Mouse (Mus musculus) intestine, embryonic 15.5 days (tissue): ENCODE results near the gene Lrrc3. TPM values are rescaled to one million over a fixed set of nuclear protein-coding genes. Genes with fewer than 3 reads are reported as not detected.

ENCODE experiments used
- ATAC-seq: fragments of 200-750 bp; cut with Nextera tagmentation; 2 replicates; pipeline ENCODE4 v1.8.0; 2017; ENCODE audit warnings: moderate TSS enrichment, moderate library complexity
- H3K27ac ChIP-seq: fragments of 300-500 bp; sonication (generic); 2 replicates; pipeline ENCODE4 v1.5.1; 2015; ENCODE audit warnings: mild to moderate bottlenecking, inconsistent platforms
- H3K27me3 ChIP-seq: fragments of 300-500 bp; sonication (generic); replicated peaks from 2 replicates; pipeline ENCODE4 v1.6.1; 2015; ENCODE audit warnings: inconsistent platforms
- H3K36me3 ChIP-seq: fragments of 300-500 bp; sonication (generic); 2 replicates; pipeline ENCODE4 v1.6.1; 2015; ENCODE audit warnings: inconsistent platforms
- H3K4me1 ChIP-seq: fragments of 300-500 bp; sonication (generic); replicated peaks from 2 replicates; pipeline ENCODE4 v1.6.1; 2015; ENCODE audit warnings: inconsistent platforms
- H3K4me2 ChIP-seq: fragments of 300-500 bp; sonication (generic); replicated peaks from 2 replicates; pipeline ENCODE4 v1.6.1; 2015; ENCODE audit warnings: mild to moderate bottlenecking, inconsistent platforms
- H3K4me3 ChIP-seq: fragments of 300-500 bp; sonication (generic); replicated peaks from 2 replicates; pipeline ENCODE4 v1.5.1; 2015; ENCODE audit warnings: inconsistent platforms
- H3K9ac ChIP-seq: fragments of 300-500 bp; sonication (generic); 2 replicates; pipeline ENCODE4 v1.6.1; 2015; ENCODE audit warnings: inconsistent platforms
- H3K9me3 ChIP-seq: fragments of 300-500 bp; sonication (generic); 2 replicates; pipeline ENCODE4 v1.6.1; 2016; ENCODE audit warnings: inconsistent platforms
- WGBS: fragments of 180-500 bp; shearing (Covaris S2); methylation state at CpG from one replicate; pipeline ENCODE4 v1.1.7; 2015; 5-methylcytosine and 5-hydroxymethylcytosine counted together
- polyA plus RNA-seq: library from polyadenylated mRNA; unstranded; fragments of >200 nt; fragmentation: Nextera tagmentation; extraction: Ambion mirVana; gene quantifications from 2 replicates; pipeline ENCODE4 v1.2.1, GENCODE M21; 2015

Lrrc3 gene
- polyA plus RNA-seq, 1 experiment from 2014 or later = 3.9 TPM

DNA sequence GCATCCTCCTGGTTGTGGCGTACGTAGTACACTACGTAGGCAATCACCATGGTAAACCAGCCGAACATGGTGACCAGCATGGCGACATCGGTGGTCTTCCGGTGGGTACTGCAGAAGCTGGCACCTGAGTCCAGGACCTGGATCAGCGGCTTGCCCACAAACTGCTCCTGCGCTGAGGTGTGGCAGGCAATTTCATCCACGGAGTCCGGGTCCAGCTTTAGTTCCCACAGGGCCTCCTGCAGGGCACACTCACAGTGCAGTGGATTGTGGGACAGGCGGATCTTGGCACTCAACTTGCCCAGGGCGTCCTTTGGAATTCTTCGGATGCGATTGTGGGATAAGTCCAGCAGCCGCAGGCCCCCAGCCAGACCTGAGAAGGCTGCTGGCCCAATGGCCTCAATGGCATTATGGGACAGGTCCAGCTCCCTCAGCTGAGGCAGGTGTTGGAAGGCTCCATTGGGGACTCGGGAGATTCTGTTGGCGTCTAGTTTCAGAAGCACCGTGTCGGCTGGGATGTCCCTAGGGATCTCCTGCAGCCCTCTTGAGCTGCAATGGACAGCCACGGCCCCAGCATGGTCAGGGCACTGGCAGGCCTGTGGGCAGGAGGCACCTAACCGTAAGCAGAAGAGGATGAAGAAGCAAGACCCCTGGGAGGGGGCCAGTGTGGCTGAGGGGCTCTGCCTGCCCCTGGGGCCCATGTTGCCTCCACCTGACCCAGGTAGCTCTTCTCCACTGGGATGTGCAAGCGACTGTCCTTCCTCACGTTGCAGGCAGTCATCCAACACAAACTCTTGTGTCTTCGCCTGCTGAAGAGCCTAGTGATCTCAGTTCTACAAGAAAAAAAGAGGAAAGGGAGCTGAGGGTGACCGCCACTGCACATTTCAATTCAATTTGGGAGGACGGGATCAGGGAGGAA, 1.2 kb downstream of the Lrrc3 start:
- Histone ChIP-seq H3K36me3 (no peaks in the 10 kb centered on the region), H3K4me1 (peaks cover 6% of the 10 kb centered on the region; the same call in 1 of the 2 replicates), H3K4me2 (peak overlapping the region; percentile 92), H3K9ac (no peak overlapping the region), H3K9me3 (no peaks in the 10 kb centered on the region), H3K27me3 (no peaks in the 10 kb centered on the region), H3K4me3 (0 out of 2 replicates have a peak overlapping the region, but pooled peaks have one; percentile 69), H3K27ac (no peak overlapping the region)
- WGBS = 87% methylated on average over 27 of the region's 27 CpGs
- ATAC-seq = no peak

DNA sequence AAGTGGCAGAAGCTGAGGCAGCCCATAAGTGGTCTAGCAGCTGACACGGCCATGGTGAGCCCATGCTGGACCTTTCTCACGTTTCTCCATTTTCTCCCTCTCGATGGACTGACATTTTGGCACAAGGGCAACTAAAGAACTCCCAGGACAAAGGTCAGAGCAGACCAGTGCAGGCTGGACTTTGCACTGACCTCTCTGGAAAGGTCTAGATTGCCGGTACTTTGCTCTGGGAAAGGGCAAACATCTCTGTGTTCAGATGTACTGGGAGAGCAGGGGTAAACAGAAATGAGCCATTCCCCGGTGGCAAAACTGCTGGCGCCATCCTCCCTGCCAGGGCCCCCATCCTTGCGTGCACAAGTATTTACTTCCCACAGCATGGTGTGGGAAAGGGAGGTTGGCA, 2.2 kb downstream of the Lrrc3 start:
- H3K9me3 ChIP-seq = no peaks in the 10 kb centered on the region
- H3K27me3 ChIP-seq = no peaks in the 10 kb centered on the region
- H3K4me1 ChIP-seq = peaks cover 6% of the 10 kb centered on the region; the same call in 1 of the 2 replicates
- 71% methylated on average over 7 of the region's 7 CpGs for WGBS
- H3K9ac ChIP-seq = no peak overlapping the region
- H3K36me3 ChIP-seq = no peaks in the 10 kb centered on the region
- H3K4me2 ChIP-seq = no peak overlapping the region
- no peak overlapping the region for H3K27ac ChIP-seq
- ATAC-seq = no peak
- H3K4me3 ChIP-seq = no peak overlapping the region

DNA sequence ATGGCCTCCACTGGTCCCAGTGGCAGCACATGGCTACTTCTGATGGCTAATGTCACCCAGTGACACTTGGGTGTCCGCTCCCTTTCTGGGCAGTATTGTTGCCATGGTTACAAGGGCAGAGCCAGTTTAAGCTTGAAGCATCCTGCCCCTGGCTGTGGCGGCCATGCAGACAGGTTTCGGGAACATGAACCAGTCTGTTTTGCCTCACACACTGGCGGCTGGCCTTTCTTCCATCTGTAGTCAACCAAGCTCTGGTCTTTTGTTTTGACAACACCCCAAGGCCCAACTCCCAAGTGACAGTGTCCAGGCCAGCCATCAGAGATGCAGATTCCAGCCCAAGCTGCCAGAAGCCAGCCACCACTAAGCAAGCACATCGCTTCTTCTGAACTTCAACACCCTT, 6.8 kb downstream of the Lrrc3 start:
- no peaks in the 10 kb centered on the region for H3K27me3 ChIP-seq
- no peak for ATAC-seq
- H3K4me3 ChIP-seq = no peak overlapping the region
- no peak overlapping the region for H3K27ac ChIP-seq
- H3K36me3 ChIP-seq = no peaks in the 10 kb centered on the region
- no peaks in the 10 kb centered on the region for H3K9me3 ChIP-seq
- no peak overlapping the region for H3K9ac ChIP-seq
- H3K4me1 ChIP-seq = no peaks in the 10 kb centered on the region
- 36% methylated on average over 5 of the region's 5 CpGs for WGBS
- no peak overlapping the region for H3K4me2 ChIP-seq

DNA sequence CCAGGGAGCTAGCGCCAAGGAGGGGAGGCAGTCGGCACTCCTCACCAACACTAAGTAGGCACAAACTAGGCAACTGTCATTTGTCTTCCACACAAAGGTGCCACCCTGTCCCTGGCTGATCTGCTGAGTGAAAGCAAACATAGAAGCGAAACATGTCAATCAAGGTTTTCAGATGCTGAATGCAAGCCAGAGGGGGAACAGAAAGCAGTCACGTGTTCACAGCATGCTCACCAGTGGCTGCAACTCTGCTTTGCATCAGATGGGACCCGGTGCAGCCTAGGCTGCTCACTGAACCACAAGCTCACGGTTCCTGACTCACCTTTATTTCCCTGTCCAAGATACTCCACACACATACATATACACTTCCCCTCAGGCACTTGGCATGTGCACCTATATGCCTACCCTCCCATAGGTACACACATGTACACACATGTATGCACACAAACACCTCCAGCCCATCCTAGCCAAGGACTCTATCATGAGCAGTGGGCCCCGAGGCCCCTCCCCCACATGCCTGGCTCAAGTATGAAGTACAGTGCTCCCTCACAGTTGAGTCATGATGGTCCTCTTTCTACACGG, 11.3 kb downstream of the Lrrc3 start:
- no peak overlapping the region for H3K4me2 ChIP-seq
- H3K36me3 ChIP-seq = no peaks in the 10 kb centered on the region
- no peak for ATAC-seq
- no peak overlapping the region for H3K4me3 ChIP-seq
- H3K9ac ChIP-seq = no peak overlapping the region
- no peak overlapping the region for H3K27ac ChIP-seq
- WGBS = 82% methylated on average over 8 of the region's 8 CpGs
- no peaks in the 10 kb centered on the region for H3K27me3 ChIP-seq
- H3K4me1 ChIP-seq = no peaks in the 10 kb centered on the region
- H3K9me3 ChIP-seq = no peaks in the 10 kb centered on the region

DNA sequence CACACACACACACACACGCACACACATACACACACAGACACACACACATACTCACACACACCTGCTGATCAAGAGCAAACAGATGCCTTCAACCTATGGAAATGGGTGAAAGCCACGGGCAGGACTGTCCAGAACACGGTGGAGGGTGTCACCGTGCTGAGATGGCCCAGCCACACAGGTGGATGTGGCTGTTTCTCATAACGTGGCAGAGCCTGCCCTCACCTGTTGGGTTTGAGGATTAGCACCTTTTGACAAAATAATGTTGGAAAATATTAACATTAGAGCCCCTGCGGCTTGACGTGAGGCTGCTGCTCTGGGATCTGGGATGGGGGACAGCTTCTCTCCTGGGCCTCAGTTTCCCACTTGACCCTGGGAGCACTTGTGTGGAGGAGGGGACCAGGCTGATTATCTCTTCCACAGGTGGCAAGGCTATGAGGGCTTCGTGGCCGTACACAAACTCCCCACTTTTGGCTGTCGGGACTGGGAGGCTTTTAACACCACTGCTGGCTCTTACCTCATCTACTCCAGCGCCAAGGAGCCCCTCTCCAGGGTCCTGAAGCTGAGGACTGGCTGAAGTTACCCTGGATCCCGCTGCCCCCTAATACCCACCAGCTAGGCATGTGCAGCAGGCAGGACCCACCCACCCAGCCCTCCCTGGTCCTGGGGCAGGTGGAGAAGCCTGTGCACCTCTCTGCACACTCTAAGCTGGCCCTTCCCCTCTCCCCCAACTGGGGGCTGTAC, 16.2 kb downstream of the Lrrc3 start:
- no peak overlapping the region for H3K27ac ChIP-seq
- no peaks in the 10 kb centered on the region for H3K4me1 ChIP-seq
- H3K9me3 ChIP-seq = no peaks in the 10 kb centered on the region
- no peaks in the 10 kb centered on the region for H3K36me3 ChIP-seq
- H3K27me3 ChIP-seq = no peaks in the 10 kb centered on the region
- no peak overlapping the region for H3K9ac ChIP-seq
- WGBS = 45% methylated on average over 12 of the region's 12 CpGs
- no peak overlapping the region for H3K4me3 ChIP-seq
- no peak overlapping the region for H3K4me2 ChIP-seq
- no peak for ATAC-seq

DNA sequence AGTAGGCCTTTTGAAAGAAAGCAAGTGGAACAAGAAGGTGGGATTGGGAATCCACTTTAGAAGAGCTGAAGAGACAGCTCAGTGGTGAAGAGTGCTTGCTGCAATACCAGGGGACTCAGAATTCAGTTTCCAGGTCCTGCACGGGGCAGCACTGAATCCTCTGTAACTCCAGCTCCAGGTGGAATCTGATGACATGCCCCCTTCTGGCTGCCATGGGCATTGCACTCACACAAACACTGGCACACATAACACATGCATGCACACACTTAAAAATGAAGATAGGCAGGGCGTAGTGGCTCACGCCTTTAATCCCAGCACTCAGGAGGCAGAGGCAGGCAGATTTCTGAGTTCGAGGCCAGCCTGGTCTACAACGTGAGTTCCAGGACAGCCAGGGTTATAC, 19.8 kb downstream of the Lrrc3 start:
- no peaks in the 10 kb centered on the region for H3K27me3 ChIP-seq
- no peak overlapping the region for H3K4me3 ChIP-seq
- no peak overlapping the region for H3K27ac ChIP-seq
- no peak overlapping the region for H3K4me2 ChIP-seq
- no peaks in the 10 kb centered on the region for H3K36me3 ChIP-seq
- no peak overlapping the region for H3K9ac ChIP-seq
- H3K9me3 ChIP-seq = no peaks in the 10 kb centered on the region
- ATAC-seq = no peak
- H3K4me1 ChIP-seq = no peaks in the 10 kb centered on the region
- WGBS = 86% methylated on average over 5 of the region's 5 CpGs

DNA sequence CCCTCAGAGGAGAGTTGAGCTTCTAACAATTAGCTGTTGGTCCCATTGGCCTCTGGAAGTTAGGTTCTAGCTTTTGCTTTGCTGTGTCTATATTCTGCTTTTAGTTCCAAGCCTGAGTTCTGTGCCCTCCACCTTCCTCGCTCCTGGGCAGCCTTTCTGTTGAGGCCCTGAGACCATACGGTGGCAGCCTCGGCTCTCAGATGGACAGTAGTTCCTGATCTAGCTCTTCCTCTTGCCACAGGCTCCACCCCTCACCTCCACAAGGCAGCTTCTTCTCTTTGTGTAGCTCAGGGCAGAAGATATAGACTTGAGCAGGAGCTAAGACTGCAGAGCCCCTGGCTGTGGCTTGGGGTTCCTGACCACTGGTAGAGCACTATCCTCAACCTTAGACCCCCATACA, 22.0 kb downstream of the Lrrc3 start:
- 64% methylated on average over 3 of the region's 3 CpGs for WGBS
- H3K27ac ChIP-seq = no peak overlapping the region
- ATAC-seq = no peak
- no peaks in the 10 kb centered on the region for H3K4me1 ChIP-seq
- no peaks in the 10 kb centered on the region for H3K9me3 ChIP-seq
- no peak overlapping the region for H3K9ac ChIP-seq
- H3K4me3 ChIP-seq = no peak overlapping the region
- H3K27me3 ChIP-seq = no peaks in the 10 kb centered on the region
- no peaks in the 10 kb centered on the region for H3K36me3 ChIP-seq
- H3K4me2 ChIP-seq = no peak overlapping the region

DNA sequence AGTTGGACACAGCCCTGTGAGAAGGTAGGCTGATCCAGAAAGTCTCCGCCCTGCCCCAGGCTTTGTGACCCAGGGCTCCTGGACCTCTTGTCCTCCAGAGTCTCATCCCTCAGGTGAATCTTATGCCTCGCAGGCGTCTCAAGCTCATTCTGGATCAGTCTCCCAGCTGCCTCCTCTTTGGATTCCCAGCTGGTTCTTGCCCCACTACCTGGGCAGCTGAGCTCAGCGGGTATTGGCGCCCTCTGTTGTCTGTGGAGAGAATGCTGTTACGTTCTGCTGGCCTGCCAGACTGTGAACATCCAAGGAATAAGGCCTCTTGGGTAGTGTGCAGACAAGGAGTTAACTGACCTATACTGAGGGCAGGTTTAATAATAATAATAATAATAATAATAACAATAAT, 23.4 kb downstream of the Lrrc3 start:
- Histone ChIP-seq H3K9me3 (no peaks in the 10 kb centered on the region), H3K4me1 (no peaks in the 10 kb centered on the region), H3K9ac (no peak overlapping the region), H3K36me3 (no peaks in the 10 kb centered on the region), H3K4me2 (no peak overlapping the region), H3K27me3 (no peaks in the 10 kb centered on the region), H3K27ac (no peak overlapping the region), H3K4me3 (no peak overlapping the region)
- 63% methylated on average over 6 of the region's 6 CpGs for WGBS
- no peak for ATAC-seq

DNA sequence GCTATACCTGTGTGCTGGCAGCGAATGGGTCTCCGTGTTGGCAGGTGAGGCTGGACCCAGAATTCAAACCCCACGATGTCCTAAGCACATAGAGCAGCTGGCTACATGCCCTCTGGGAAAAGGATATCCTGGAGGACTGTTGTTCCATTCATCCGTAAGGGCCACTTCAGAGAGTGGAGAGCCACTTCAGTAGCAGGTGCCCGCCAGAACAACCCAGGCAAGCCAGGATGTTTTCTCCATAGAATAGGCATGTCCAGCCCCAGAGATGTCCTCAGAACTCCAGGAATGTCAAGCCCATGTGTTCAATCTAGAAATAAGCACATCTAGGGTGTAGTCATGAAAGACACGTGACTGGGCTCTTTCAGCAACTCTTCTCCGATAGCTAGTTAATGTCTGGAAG, 32.7 kb downstream of the Lrrc3 start:
- ATAC-seq = no peak
- 87% methylated on average over 7 of the region's 7 CpGs for WGBS
- H3K9ac ChIP-seq = no peak overlapping the region
- H3K4me3 ChIP-seq = no peak overlapping the region
- H3K27ac ChIP-seq = no peak overlapping the region
- no peaks in the 10 kb centered on the region for H3K27me3 ChIP-seq
- H3K4me1 ChIP-seq = no peaks in the 10 kb centered on the region
- H3K4me2 ChIP-seq = no peak overlapping the region
- no peaks in the 10 kb centered on the region for H3K36me3 ChIP-seq
- no peaks in the 10 kb centered on the region for H3K9me3 ChIP-seq

DNA sequence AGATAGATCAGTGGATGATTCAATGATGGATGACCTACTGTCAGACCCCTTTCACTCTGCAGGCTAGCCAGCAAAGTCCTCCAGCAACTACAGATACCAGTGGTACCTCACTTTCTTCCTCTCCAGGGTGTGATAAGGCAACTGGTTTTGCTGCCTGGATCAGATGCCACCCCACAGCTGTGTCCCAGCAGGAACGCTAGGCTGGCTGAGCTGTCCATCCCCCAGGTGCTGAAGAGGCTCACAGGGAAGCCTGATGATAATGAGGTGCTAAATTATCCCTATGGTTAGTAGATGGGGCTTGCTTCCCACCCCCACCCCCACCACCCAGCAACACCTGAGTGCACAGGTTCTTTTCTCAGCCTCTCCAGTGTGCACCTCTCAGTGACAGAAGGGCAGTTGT, 34.8 kb downstream of the Lrrc3 start:
- 8% methylated on average over 1 of the region's 1 CpGs for WGBS
- Histone ChIP-seq H3K9me3 (no peaks in the 10 kb centered on the region), H3K27ac (no peak overlapping the region), H3K4me1 (no peaks in the 10 kb centered on the region), H3K4me3 (no peak overlapping the region), H3K4me2 (no peak overlapping the region), H3K36me3 (no peaks in the 10 kb centered on the region), H3K9ac (no peak overlapping the region), H3K27me3 (no peaks in the 10 kb centered on the region)
- ATAC-seq = no peak

DNA sequence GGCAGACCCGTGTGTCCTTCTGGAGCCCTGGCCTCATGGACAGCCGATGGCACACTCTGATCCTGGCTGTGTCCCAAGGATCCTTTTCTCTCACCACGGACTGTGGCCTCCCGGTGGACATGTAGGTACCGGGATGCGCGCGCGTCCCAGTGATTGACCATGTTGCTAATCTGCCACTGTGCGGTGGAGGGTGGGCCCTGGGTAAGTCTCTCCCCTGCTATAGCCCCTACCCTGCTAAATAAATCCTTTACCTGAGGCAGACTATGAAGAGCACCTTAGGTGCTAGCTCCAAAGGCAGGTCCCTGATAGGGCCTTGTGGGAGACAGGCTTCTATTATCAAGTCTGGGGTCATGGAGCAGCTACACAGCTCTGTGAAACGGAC, 37.6 kb downstream of the Lrrc3 start:
- H3K27me3 ChIP-seq = no peaks in the 10 kb centered on the region
- H3K4me1 ChIP-seq = no peaks in the 10 kb centered on the region
- WGBS = 33% methylated on average over 11 of the region's 11 CpGs
- peak overlapping the region; percentile 53 for H3K4me2 ChIP-seq
- peak overlapping the region; percentile 24 for H3K4me3 ChIP-seq
- no peaks in the 10 kb centered on the region for H3K9me3 ChIP-seq
- H3K9ac ChIP-seq = 0 out of 2 replicates have a peak overlapping the region, but pooled peaks have one; percentile 13
- no peaks in the 10 kb centered on the region for H3K36me3 ChIP-seq
- no peak overlapping the region for H3K27ac ChIP-seq
- ATAC-seq = peak; percentile 9; the same call in 1 of the 2 replicates

DNA sequence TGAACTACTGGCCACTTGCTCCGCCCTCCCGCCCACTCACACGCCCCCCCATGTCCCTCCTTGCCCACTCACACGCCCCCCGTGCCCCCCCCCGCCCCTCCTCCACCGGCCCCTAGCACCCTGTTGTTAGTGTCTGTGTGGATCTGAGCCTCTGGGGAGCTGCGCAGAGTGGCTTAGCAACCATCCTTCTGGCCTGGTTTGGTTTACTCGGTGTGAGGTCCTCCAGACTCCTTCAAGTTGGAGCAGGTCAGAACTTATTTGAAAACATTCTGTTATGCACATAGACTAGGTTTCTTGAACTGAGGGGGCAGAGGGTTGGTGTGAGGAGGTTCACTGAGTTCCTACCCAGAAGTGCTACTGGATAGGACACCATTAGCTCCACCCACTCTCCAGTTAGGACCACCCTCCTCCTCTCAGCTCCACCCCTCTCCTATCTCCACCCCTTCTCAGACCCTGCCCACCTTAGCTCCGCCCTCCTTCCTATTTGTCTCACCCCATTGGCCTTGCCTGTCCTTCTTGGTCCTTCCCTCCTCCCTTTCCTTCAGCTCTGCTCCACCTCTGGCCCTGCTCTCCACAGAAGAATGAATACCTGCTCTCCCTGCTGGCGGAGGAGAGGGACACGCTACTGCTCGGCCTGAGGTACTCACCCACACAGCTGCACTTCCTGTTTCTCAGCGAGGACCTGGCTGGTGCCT, 38.1 kb downstream of the Lrrc3 start:
- H3K9me3 ChIP-seq = no peaks in the 10 kb centered on the region
- no peaks in the 10 kb centered on the region for H3K27me3 ChIP-seq
- H3K36me3 ChIP-seq = no peaks in the 10 kb centered on the region
- WGBS = 30% methylated on average over 14 of the region's 14 CpGs
- 0 out of 2 replicates have a peak overlapping the region, but pooled peaks have one; percentile 13 for H3K9ac ChIP-seq
- no peaks in the 10 kb centered on the region for H3K4me1 ChIP-seq
- H3K4me2 ChIP-seq = peak overlapping the region; percentile 53
- H3K27ac ChIP-seq = no peak overlapping the region
- peak; percentile 97 for ATAC-seq
- peak overlapping the region; percentile 24 for H3K4me3 ChIP-seq
